Mouse (Mus musculus) fibroblast of lung, adult 2 months (primary cell): ENCODE results near the gene Syt8.

Experiments used
- DNase-seq: peaks from one replicate; pipeline ENCODE4 v3.0.0-alpha.2; 2011; ENCODE audit warnings: low read depth

Gene Syt8

DNA sequence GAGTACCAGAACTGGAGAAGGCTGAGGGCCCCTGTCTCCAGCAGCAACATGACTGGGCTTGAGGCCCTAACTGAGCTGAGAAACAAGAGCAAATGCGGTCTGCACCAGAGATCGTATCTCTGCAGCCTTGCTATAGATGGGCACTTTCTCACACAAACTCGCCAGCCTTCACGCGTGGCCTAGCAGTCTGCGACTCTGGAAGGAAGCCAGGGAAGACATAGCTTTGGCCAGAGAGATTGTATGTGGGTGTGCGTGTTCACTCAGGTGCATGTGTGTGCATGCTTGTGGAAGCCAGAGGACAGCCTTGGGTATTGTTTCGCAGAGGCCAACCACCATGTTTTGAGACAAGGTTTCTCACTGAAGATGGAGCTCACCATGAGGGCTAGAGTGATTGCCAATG is 26.0 kb upstream of the Syt8 start:
- no peak for DNase-seq

GRCm38 (mm10) chr7:142409603-142410002 is 25.0 kb upstream of the Syt8 start:
- no peak for DNase-seq

DNA sequence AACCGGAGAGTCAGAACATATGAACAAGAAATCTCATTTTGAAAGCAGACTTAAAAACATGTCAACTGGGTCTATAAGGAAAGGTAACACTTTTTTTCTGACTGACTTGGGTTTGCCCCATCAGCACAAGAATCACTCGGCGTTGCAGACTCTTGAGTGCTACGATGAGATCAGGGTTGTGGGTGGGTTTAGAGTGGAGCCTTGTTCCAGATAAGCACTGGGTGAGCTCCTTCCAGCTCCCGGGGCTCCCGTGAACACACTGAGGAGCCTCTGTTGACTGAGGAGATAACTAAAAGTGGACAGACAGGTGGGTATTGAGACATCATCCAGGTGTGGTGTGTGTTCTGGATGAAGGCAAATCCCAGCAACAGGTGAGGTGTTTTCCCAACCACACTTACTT is 21.4 kb upstream of the Syt8 start:
- DNase-seq = no peak

DNA sequence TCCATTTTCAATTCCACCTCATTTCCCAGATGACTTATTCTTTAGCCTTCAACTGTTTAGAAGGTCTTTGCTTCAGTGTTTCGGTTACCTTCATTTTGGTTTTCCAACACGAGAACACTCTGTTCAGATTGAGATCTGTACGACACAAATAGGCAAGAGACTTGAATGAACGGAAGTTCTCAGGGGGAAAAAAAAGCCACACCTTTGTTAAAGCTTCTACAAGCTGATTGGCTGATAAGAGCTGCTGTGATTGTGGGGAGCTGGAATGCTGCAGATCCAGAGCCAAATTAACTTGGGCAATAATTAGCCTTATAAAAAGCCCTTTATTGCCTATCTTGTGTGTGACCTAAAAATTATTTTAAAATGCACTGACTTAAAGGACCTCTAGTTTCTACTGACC is 19.3 kb upstream of the Syt8 start:
- no peak for DNase-seq

DNA sequence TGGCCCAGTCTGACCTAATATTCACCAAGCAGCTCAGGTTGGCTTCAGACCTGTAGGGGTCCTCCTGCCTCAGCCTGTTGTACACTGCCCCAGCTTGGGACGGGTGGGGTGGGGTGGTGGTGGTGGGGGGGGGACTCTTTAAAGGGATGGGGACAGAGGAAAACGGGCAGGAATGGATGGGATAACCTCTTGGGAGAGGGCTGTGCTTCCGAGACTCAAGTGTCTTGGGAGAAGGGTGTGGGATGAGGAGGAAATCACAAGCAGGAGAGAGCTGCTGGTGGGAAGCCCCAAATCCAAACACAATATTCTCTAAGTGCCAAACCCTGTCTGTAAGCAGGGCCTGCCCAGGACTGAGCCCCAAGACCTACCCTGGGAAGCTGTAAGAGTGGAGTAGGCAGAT is 18.4 kb upstream of the Syt8 start:
- DNase-seq = no peak

GRCm38 (mm10) chr7:142418027-142418426 is 16.6 kb upstream of the Syt8 start:
- no peak for DNase-seq

DNA sequence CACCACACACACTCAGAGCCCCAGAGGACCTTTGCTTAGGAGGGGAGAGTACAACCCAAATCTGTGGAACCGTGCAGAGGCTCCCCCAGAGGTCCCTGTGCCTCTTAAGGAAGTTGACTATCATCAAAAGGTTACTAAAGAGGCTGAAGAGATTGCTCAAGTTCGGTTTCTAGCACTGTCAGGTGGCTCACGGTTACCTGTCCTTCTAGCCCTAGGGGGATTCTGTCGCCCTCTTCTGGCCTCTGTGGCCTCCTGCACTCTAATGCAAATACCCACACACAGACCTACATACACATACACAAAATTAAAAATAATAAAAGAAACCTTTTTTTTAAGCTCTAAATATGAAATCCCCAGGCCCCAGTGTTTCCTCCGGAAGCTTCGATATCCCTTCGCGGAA is 16.0 kb upstream of the Syt8 start:
- no peak for DNase-seq

GRCm38 (mm10) chr7:142419887-142420286 is 14.8 kb upstream of the Syt8 start:
- DNase-seq = no peak

DNA sequence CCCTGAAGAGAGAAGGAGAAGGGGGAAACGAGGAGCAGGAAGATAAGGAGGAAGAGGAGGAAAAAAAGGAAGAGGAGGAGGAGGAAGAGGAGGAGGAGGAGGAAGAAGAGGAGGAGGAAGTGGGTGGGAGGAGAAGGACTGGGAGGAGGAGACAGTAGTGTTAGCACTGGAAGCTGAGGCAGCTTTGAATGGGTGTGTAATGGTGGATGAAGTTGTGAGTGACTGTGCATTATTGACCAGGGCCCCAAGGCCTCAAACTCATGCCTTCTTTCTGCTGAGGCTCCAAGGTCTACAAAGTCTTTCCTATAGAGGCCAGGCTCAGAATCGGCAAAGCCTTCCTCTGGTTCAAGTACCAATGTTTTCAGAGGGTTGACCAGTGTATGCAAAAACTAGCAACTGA is 12.8 kb upstream of the Syt8 start:
- no peak for DNase-seq

- DNase-seq = no peak
Observed at GRCm38 (mm10) chr7:142425641-142426213, 8.9 kb upstream of the Syt8 start.

DNA sequence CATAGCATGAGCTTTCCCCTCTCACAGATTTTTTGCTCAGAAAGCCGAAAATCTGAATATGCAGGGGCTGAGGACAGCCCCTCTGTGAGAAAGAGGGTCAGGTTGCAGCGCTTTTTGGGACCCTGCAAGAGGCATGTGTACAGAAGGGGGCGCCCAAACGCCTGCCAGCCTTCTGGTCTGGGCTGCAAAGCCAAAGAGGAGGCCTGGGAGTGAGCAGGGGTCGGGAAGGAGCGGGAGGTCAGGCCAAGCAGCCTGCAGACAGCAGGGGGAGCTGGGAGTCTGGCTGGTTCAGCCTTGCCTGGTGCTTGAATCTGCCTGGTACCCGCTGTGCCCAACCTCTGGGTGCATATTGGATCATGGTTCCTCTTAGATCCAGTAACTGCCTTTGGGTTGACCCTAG is 6.4 kb upstream of the Syt8 start:
- peak; percentile 59 for DNase-seq

DNA sequence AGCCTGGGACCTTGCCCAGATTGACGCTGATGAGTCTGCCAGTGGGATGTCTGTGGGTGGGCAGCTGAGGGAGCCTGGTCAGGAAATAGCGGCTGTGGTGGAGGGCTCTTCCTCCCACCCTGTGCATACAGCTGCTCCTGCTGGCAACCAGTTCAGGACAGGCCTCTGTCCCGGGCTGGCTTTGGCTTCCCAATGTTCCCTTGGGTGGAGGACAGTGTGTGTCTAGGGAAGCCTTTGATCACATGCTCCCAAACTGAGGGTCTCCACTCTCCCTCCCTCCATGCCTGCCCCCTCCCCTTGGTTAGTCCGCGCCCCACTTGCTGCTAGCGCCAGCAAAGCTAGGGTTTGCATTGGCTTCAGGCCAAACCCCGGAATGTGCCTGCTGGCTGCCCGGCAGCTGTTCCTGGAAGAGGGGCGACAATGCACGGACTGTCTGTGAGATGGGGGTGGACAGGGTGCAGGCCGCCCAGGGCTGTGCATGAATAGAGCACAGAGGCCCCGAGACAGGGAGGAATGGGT is 4.4 kb upstream of the Syt8 start:
- DNase-seq = peak; percentile 67

GRCm38 (mm10) chr7:142431106-142431505 is 3.5 kb upstream of the Syt8 start:
- DNase-seq = no peak

DNA sequence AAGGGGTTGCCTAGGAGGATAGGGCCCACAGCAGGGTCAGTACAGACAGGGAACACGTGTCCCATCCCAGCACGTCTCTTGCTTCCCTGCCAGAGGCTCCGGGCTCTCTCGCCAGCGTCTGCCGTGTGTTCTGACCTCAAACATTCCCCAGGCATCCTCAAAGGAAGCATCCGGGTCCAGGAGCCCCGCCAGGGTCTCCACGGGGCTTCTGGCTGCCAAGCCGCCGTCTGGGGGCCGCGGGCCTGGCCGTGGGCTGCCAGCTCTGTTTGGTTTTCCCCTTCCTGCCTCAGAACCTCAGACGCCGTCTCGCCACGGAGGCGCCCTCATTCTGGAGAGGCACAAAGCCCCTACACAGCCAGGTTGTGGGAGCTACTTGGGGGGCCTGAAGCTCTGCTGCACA is 1.0 kb upstream of the Syt8 start:
- DNase-seq = peak; percentile 69

DNA sequence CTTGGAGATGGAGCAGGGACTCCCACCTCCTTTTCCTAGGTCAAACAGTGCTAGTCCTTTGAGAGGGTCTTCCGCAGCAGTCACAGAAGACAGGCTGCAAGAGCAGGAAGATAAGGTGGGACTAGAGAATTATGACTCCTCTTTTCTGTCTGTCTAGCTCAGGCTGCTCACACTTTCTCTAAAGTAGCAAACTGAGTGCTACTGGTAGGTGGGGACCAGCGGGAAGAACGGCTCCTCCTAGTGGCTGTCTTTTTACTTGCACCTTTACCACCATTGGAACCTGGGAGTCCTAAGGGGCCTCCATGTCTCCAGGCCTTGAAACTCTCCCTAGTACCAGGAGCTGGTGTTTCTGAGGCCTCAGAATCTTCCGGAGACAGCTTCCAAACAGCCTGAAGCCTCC is 874 bp downstream of the Syt8 start:
- DNase-seq = peak; percentile 60

- peak; percentile 61 for DNase-seq
Observed at GRCm38 (mm10) chr7:142437324-142437723, 2.7 kb downstream of the Syt8 start.

GRCm38 (mm10) chr7:142439966-142440365 is 5.3 kb downstream of the Syt8 start:
- no peak for DNase-seq

GRCm38 (mm10) chr7:142440657-142441114 is 6.0 kb downstream of the Syt8 start:
- no peak for DNase-seq

GRCm38 (mm10) chr7:142441585-142441984 is 6.9 kb downstream of the Syt8 start, which contains the start of gene Tnni2:
Gene Tnni2 (plus strand): TSS chr7:142441808.
- no peak for DNase-seq

GRCm38 (mm10) chr7:142442081-142442907 is 7.6 kb downstream of the Syt8 start:
- no peak for DNase-seq

GRCm38 (mm10) chr7:142442908-142443420 is 8.3 kb downstream of the Syt8 start:
- no peak for DNase-seq

GRCm38 (mm10) chr7:142443474-142443873 is 8.8 kb downstream of the Syt8 start:
- no peak for DNase-seq

GRCm38 (mm10) chr7:142444171-142444570 is 9.5 kb downstream of the Syt8 start:
- no peak for DNase-seq
